Mouse (Mus musculus) heart, postnatal 0 days (tissue): ENCODE data around the gene Csdc2. TPM values are rescaled to one million over a fixed set of nuclear protein-coding genes. Genes with fewer than 3 reads are reported as not detected.

ENCODE experiments used
- ATAC-seq: fragments of 200-750 bp; cut with Nextera tagmentation; 2 replicates; pipeline ENCODE4 v1.8.0; 2017; ENCODE audit warnings: low read depth, moderate number of reproducible peaks, moderate library complexity; ENCODE audit not compliant: insufficient read depth
- DNase-seq: peaks from one replicate; pipeline ENCODE4 v3.0.0-alpha.2; 2016; ENCODE audit warnings: low spot score
- H3K27ac ChIP-seq: fragments of 300-500 bp; sonication (generic); 2 replicates; pipeline ENCODE4 v1.5.1; 2014; ENCODE audit warnings: low read depth, mild to moderate bottlenecking
- H3K27me3 ChIP-seq: fragments of 300-500 bp; sonication (generic); 2 replicates; pipeline ENCODE4 v1.6.1; 2014; ENCODE audit warnings: low read length, mixed read lengths; ENCODE audit not compliant: control insufficient read depth, insufficient read depth
- H3K36me3 ChIP-seq: fragments of 300-500 bp; sonication (generic); replicated peaks from 2 replicates; pipeline ENCODE4 v1.6.1; 2014; ENCODE audit warnings: low read length, mixed read lengths; ENCODE audit not compliant: control insufficient read depth, insufficient read depth
- H3K4me1 ChIP-seq: fragments of 300-500 bp; sonication (generic); 2 replicates; pipeline ENCODE4 v1.6.1; 2014; ENCODE audit warnings: antibody characterized with exemption; ENCODE audit not compliant: control insufficient read depth, insufficient read depth
- H3K4me2 ChIP-seq: fragments of 300-500 bp; sonication (generic); 2 replicates; pipeline ENCODE4 v1.6.1; 2014; ENCODE audit warnings: low read depth, mild to moderate bottlenecking, low read length, moderate library complexity
- H3K4me3 ChIP-seq: fragments of 300-500 bp; sonication (generic); 2 replicates; pipeline ENCODE4 v1.5.1; 2014; ENCODE audit warnings: low read depth, low read length
- H3K9ac ChIP-seq: fragments of 300-500 bp; sonication (generic); replicated peaks from 2 replicates; pipeline ENCODE4 v1.6.1; 2014; ENCODE audit warnings: low read depth, low read length, mixed read lengths
- H3K9me3 ChIP-seq: fragments of 300-500 bp; sonication (generic); replicated peaks from 2 replicates; pipeline ENCODE4 v1.6.1; 2016; ENCODE audit warnings: low read length; ENCODE audit not compliant: control insufficient read depth
- CTCF ChIP-seq: IDR thresholded peaks from 2 replicates; pipeline ENCODE4 v1.5.1; 2016; ENCODE audit warnings: antibody characterized with exemption, control low read depth, low read depth
- EP300 ChIP-seq: IDR thresholded peaks from 2 replicates; pipeline ENCODE4 v1.6.1; 2016; ENCODE audit warnings: antibody characterized with exemption, low read depth
- WGBS: fragments of 180-500 bp; shearing (Covaris S2); extraction: QIAGEN DNeasy Blood & Tissue Kit; methylation state at CpG from one replicate; pipeline ENCODE4 v1.1.7; 2014; 5-methylcytosine and 5-hydroxymethylcytosine counted together
- polyA plus RNA-seq: library from polyadenylated mRNA; unstranded; fragments of >200 nt; fragmentation: Nextera tagmentation; extraction: Ambion mirVana; gene quantifications from 2 replicates; pipeline ENCODE4 v1.2.1, GENCODE M21; 2015
- total RNA-seq: library from RNA; depleted of rRNA; stranded (reverse); fragments of >200 nt; gene quantifications from 2 replicates; pipeline ENCODE4 v1.2.3, GENCODE M21; 2014; ENCODE audit warnings: low replicate concordance

Gene Csdc2
- total and polyA plus RNA-seq, 2 experiments from 2014 or later, result 2.8 to 7.7 TPM

DNA sequence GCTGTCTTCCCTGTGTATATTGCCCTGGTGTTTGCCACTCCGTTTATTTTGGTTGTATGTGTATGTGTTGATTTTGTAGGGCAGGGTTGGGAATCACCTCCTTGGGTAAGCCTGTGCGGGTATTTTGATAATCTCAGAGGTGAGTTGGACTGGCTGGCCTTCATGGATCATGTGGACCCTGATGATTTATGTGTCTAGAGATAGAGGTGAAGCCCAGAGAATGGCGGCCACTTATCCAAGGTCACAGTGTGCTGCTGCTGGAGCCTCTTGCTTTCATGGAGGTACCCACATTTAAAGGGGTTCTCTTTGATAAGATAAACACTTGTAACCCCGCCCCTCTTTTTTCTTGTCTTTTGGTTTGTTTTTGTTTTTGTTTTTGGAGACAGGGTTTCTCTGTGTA is 3.2 kb downstream of the Csdc2 start:
- 81% methylated on average over 4 of the region's 4 CpGs for WGBS
- Histone ChIP-seq H3K27ac (no peak overlapping the region), H3K4me3 (no peak overlapping the region), H3K4me1 (peaks cover 14% of the 10 kb centered on the region; the same call in 1 of the 2 replicates), H3K9ac (no peak overlapping the region), H3K4me2 (no peak overlapping the region), H3K27me3 (0 out of 2 replicates have a peak, but pooled peaks cover 4% of the 10 kb centered on the region), H3K36me3 (no peaks in the 10 kb centered on the region), H3K9me3 (no peaks in the 10 kb centered on the region)
- no peak for ATAC-seq
- TF ChIP-seq EP300 (no peak), CTCF (no peak)
- no peak for DNase-seq

DNA sequence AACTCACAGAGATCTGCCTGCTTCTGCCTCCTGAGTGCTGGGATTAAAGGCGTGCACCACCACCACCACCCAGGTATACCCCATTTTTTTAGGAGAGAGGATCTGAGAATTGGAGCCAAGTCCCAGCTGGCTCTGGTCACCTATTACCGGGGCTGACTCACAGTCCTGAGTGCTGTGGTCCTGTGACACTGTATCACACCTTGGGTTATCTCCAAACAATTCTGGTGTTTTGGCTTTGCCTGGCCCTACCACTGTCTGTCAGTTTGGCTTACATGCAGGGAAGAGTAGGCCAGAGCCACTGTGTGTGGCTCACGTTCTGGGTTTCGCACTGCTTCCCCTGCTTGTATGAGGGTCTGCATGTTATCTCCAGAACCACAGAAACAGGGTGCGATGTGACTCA is 3.7 kb downstream of the Csdc2 start:
- H3K27ac ChIP-seq, result no peak overlapping the region
- H3K9ac ChIP-seq, result no peak overlapping the region
- H3K4me1 ChIP-seq, result peaks cover 14% of the 10 kb centered on the region; the same call in 1 of the 2 replicates
- TF ChIP-seq CTCF, result no peak
- TF ChIP-seq EP300, result no peak
- H3K4me3 ChIP-seq, result no peak overlapping the region
- no peak overlapping the region for H3K4me2 ChIP-seq
- 0 out of 2 replicates have a peak, but pooled peaks cover 4% of the 10 kb centered on the region for H3K27me3 ChIP-seq
- H3K9me3 ChIP-seq, result no peaks in the 10 kb centered on the region
- 86% methylated on average over 5 of the region's 5 CpGs for WGBS
- DNase-seq, result no peak
- no peak for ATAC-seq
- H3K36me3 ChIP-seq, result no peaks in the 10 kb centered on the region

DNA sequence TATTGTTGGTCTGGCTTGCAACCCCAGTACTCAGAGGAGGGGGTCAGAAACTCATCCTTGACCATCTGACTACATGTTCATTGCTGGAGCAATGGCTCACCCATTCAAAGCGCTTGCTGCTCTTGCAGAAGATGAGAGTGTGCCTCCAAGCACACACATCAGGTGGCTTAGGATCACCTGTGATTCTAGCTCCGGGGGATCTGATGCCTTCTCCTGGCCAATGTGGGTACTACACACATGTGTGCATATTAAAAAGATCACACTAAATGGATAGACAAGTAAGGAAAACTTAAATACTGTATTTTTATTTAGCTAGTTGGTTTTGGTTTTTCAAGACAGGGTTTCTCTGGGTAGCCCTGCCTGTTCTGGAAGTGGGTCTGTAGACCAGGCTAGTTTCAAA is 4.5 kb downstream of the Csdc2 start:
- H3K4me3 ChIP-seq, result no peak overlapping the region
- no peaks in the 10 kb centered on the region for H3K9me3 ChIP-seq
- no peak overlapping the region for H3K27ac ChIP-seq
- DNase-seq, result no peak
- peaks cover 14% of the 10 kb centered on the region; the same call in 1 of the 2 replicates for H3K4me1 ChIP-seq
- H3K36me3 ChIP-seq, result no peaks in the 10 kb centered on the region
- H3K4me2 ChIP-seq, result no peak overlapping the region
- no peak for ATAC-seq
- WGBS, result 84% methylated on average over 2 of the region's 2 CpGs
- H3K9ac ChIP-seq, result no peak overlapping the region
- TF ChIP-seq CTCF (no peak), EP300 (no peak)
- 0 out of 2 replicates have a peak, but pooled peaks cover 4% of the 10 kb centered on the region for H3K27me3 ChIP-seq

DNA sequence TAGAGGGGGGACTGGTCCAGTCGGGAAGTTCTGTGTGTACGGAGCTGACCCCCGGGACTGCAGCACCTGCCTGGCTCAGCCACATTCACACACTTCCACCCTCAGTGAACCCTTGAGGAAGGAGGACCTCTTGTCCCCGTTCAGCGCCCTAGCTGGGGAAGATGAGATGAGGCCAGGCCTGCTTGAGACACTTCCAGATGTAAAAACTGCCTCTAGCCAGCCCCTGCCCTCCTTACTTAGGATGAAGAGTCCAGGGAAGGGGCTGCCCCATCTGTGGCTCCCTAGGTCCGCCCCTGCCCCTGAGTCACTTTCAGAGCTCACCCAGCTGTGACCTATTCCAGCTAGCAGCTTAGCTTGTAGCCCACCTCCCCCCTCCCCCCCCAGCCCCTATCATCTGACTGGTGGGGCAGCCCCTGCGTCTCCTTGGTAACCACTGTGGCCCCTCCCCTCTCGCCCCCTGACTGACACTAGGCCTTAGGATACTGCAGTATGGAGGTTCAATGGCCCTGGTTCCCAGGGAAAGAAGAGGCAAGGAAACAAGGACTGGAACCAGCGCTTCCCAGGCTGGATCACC is 6.7 kb downstream of the Csdc2 start:
- H3K9me3 ChIP-seq, result no peaks in the 10 kb centered on the region
- no peak overlapping the region for H3K27ac ChIP-seq
- H3K36me3 ChIP-seq, result no peaks in the 10 kb centered on the region
- no peak overlapping the region for H3K4me3 ChIP-seq
- H3K4me2 ChIP-seq, result no peak overlapping the region
- DNase-seq (no peak), ATAC-seq (no peak)
- no peaks in the 10 kb centered on the region for H3K4me1 ChIP-seq
- 24% methylated on average over 9 of the region's 9 CpGs for WGBS
- TF ChIP-seq CTCF, result no peak
- TF ChIP-seq EP300, result no peak
- H3K9ac ChIP-seq, result no peak overlapping the region
- H3K27me3 ChIP-seq, result 0 out of 2 replicates have a peak, but pooled peaks cover 4% of the 10 kb centered on the region

DNA sequence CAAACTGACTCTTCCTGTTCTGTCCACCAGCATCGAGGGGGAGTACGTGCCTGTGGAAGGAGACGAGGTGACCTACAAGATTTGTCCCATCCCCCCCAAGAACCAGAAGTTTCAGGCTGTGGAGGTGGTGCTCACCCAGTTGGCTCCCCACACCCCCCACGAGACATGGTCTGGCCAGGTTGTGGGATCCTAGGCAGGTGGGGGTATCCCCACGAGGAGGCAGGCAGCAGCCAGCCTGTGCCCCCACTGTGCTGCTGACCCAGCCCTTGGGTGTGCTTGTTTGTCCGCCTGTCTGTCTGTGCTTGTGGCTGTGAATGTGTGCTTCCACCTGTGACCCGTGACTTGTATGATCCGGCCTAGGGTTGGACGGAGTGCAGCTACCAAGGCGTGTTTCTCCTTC is 12.5 kb downstream of the Csdc2 start:
- no peak overlapping the region for H3K4me3 ChIP-seq
- TF ChIP-seq CTCF (no peak), EP300 (no peak)
- H3K27ac ChIP-seq, result no peak overlapping the region
- H3K9ac ChIP-seq, result no peak overlapping the region
- no peaks in the 10 kb centered on the region for H3K27me3 ChIP-seq
- no peak for ATAC-seq
- no peak overlapping the region for H3K4me2 ChIP-seq
- H3K9me3 ChIP-seq, result no peaks in the 10 kb centered on the region
- H3K4me1 ChIP-seq, result no peaks in the 10 kb centered on the region
- no peak for DNase-seq
- 79% methylated on average over 10 of the region's 10 CpGs for WGBS
- no peaks in the 10 kb centered on the region for H3K36me3 ChIP-seq
